Mouse (Mus musculus): Measurements from ENCODE around the gene Osbpl10. TPM values are rescaled to one million over a fixed set of nuclear protein-coding genes. Genes with fewer than 3 reads are reported as not detected.
"Not testable (repeated sequence)": the region's sequence is repeated elsewhere in the genome, so short reads cannot be mapped to it uniquely, and the experiment has no call there.

The Osbpl10 gene
- total RNA-seq, 2 experiments from 2014 or later = 3.1 to 4.1 TPM

DNA sequence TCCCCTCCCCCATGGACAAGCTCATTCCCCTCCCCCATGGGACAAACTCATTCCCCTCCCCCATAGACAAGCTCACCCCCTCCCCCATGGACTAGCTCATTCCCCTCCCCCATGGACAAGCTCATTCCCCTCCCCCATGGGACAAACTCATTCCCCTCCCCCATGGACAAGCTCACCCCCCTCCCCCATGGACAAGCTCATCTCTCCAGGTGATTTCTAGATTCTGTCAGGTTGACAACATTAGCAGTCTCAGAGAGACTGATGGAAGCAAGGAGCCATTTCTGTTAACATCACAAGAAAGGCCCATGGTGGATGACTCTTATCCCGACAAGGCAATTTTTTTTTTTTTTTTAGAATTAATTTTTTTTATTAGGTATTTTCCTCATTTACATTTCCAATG is 52.7 kb downstream of the Osbpl10 start:
- not testable (repeated sequence) for DNase-seq (ENCODE audit: low spot score)

- DNase-seq (ENCODE audit: low spot score) = no peak
Observed at GRCm38 (mm10) chr9:115032786-115033185, 54.4 kb downstream of the Osbpl10 start.

DNA sequence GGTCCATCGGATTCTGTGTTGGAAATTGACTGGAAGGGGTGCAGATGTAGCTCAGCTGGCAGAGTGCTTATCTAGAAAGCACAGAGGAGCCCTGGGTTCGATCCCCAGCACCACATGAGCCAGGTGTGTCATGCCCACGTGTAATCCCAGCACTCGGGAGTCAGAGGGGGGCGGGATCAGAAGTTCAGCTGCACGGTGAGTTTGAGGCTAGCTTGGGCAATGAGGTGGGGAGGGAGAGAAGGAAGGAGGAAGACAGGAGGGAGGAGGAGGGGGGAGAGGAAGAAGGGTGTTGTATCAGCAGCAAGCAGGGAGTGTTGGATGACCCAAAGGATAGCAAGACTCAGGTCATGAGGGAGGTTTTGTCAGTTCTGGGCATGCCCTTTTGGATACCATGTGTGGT is 55.9 kb downstream of the Osbpl10 start:
- no peak for DNase-seq (ENCODE audit: low spot score)

DNA sequence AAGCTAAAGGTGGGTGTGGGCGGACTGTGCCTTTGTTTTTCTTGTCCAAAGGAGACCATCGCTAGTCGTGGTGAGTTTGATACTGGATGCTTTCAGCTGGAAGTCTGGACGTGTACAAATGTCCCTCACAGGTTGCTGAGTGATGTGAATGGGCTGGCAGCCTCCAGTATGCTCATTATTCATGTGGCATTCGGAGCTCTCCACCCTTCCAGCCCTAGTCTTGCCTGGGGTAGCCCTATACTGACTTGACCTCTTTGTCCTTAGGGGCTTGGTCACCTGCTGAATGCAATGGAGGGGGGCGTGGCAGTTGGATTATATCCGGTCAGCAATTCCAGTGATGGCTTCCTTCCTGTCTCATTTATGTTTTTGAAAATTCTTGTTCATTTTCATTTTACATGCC is 56.4 kb downstream of the Osbpl10 start:
- DNase-seq (ENCODE audit: low spot score) = no peak

DNA sequence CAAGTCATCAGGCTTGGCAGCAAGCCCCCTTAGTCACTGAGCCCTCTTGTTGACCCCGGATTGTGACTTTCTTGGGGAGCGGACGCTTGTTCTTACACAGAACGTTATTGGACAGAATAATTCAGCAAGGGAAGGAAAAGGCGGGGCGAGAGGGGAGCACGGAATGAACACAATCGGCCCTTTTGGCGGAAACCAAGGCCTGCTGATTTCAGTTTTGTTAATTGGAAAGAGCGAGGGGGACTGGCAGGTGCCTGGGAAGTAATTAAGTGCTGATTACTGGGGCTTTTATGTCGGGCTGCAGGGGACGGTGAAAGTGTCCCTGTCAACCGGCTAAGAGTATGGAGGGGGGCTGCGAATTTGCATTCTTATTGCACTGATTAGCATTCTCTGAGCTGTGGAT is 59.8 kb downstream of the Osbpl10 start:
- no peak for DNase-seq (ENCODE audit: low spot score)

DNA sequence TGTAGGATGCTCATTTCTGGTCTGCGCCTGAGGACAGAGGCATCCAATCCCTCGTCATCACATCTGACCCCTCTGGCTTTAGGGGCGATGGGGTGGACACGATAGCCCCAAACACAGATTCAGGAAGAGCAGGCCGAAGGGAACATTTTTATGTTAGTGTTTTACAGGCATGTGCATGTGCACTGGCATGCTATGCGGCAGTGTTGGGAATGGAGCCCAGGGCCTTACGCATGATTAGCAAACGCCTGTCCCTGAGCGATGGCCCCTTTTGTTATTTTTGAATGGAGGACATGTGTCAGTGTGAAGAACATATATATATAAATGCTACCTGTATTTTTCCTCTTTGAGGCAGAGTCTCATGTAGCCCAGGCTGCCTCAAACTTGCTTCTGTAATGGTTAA is 60.3 kb downstream of the Osbpl10 start:
- no peak for DNase-seq (ENCODE audit: low spot score)

- no peak for DNase-seq (ENCODE audit: low spot score)
Observed at GRCm38 (mm10) chr9:115039245-115039644, 60.9 kb downstream of the Osbpl10 start.

DNA sequence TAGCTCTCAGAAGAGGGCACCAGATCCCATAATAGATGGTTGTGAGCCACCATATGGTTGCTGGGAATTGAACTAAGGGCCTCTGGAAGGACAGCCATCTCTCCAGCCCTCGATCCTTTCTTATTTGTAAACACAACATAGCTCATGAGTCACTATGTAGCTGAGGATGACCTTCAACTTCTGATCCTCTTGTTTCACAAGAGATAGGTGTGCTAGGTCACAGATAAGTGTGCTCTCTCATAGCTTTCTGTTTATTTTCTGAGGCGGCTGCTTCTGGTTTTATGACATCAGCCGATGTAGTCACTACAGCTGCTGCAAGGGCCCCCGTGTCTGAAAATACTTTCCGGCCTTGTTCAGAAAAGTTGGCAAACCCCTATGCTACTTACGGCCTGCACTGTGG is 64.2 kb downstream of the Osbpl10 start:
- DNase-seq (ENCODE audit: low spot score) = no peak

DNA sequence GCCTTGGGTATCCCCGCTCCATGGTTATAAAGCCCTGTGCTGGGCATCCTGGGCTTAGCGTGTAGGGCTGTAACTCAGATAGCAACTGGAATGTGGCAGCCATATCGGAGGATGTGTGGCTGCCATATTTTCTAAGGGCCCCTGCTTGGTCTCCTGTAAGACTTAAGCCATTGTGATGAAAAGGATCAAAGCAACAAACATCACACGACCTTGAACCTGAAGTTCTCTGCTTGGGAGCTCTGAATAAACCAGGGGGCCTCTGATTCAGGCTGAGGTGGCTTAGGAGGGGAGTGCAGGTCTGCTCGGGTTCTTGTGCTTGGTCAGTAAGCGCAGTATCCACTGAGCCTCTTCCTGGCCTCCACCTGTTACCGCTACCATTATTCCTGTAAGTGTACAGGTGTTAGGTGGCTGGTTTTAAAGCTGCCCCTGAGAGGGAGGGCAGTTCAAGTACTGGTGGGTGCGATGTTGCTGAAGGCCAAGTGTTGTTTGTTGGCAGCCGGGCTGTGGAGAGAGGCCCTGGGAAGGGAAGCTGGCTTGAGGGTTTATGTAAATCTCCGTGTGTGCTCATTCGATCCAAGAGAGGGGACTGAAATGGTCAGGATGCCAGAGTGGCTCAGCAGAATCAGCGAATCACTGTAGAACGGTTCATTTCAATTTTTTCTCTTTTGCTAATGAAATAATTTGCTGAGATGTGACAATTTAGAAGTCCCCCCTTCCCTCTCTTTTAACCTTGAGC is 64.8 kb downstream of the Osbpl10 start:
- no peak for DNase-seq (ENCODE audit: low spot score)

- no peak for DNase-seq (ENCODE audit: low spot score)
Observed at GRCm38 (mm10) chr9:115043881-115044770, 65.8 kb downstream of the Osbpl10 start.

GRCm38 (mm10) chr9:115045087-115045800 is 66.9 kb downstream of the Osbpl10 start:
- DNase-seq (ENCODE audit: low spot score) = peak; percentile 22

GRCm38 (mm10) chr9:115046701-115047100 is 68.3 kb downstream of the Osbpl10 start:
- DNase-seq (ENCODE audit: low spot score) = no peak

DNA sequence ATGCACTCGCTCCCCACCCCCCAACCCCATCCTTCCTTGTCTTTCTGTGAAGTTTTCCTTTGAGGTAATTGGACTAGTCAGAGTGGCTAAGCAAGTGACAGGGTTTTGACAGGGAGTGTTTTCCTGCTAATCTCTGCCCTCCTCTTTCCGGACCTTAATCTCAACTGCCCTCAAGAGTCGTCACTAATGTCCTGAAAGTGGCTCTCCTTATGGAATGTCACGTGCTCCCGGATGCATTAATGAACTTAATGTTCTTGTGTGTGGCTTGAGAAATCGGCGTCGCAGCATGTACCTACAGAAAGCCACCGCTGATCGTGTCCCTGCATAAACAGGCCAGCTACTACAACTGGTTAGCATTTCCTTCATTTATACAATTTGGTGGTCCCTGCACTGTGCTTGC is 70.0 kb downstream of the Osbpl10 start:
- DNase-seq (ENCODE audit: low spot score) = no peak

DNA sequence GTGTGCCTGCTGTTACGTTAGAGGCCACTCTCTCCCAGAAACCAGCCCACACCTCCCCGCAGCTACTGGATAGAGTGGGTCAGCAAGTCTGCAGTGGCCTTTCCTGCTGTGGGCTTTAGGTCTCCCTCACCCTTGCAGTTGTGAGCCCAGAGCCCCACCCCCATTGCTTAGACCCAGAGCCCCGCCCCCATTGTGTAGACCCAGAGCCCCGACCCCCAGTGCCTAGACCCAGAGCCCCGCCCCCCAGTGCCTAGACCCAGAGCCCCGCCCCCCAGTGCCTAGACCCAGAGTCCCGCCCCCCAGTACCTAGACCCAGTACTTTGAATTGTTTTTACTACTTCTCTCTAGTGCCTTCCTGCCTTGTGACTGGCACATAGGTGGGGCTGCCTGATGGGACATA is 70.5 kb downstream of the Osbpl10 start:
- no peak for DNase-seq (ENCODE audit: low spot score)

- peak; percentile 75 for DNase-seq (ENCODE audit: low spot score)
Observed at GRCm38 (mm10) chr9:115049981-115050720, 71.8 kb downstream of the Osbpl10 start.

DNA sequence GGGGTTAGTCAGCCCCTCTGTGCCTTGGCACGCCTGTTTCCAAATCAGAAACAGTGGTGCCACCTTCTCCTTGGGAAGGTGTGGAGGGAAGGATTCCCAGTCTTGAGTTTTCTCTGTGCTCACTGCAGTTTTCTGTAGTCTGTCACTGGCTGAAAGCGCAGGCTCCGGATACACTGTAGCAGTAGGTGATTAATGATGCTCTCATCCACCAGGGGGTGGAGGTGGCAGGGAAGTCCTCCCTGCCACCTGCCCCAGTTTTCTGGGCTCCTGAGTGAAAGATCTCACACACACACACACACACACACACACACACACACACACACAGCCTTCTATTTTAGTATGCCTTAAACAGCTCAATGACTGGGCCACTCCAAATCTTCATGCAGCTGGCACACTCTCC is 73.6 kb downstream of the Osbpl10 start:
- DNase-seq (ENCODE audit: low spot score) = peak; percentile 20

GRCm38 (mm10) chr9:115053779-115054178 is 75.4 kb downstream of the Osbpl10 start:
- no peak for DNase-seq (ENCODE audit: low spot score)

DNA sequence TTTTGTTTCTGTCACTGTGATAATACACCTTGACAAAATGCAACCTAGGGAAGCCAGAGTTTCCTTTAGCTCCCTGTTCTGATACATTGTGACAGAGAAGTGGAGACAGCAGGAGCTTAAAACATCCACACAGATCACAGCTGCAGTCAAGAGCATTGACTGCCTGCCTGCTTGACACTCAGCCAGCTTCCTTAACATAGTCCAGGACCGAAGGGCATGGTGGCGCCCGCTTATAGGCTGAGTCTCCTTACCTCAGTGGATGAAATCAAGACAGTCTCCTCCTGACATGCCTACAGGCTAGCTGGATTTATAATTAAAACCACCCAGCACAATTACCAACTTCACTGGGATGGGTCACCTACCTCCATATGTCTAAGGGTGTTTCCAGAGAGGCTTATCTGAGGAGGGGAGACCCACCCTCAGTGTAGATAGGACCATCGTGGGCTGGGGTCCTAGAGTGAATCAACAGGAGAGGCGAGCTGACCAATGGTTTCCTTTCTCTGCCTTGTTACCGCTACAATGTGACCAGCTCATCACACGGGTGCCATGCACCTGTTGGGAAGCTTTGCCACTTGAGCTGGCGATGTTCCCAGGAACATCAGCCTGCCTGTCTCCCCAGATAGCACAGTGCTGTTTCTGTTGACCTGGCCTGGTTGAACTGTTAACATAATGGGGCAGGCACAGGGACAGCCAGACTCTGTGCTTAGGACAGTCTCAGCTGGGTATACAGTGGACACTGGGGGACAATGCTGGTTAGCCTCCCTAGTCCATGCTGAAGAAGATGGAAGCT is 76.9 kb downstream of the Osbpl10 start:
- DNase-seq (ENCODE audit: low spot score) = peak; percentile 71

GRCm38 (mm10) chr9:115058806-115059205 is 80.4 kb downstream of the Osbpl10 start:
- peak; percentile 13 for DNase-seq (ENCODE audit: low spot score)

GRCm38 (mm10) chr9:115064834-115065233 is 86.5 kb downstream of the Osbpl10 start:
- DNase-seq (ENCODE audit: low spot score) = no peak
